Mouse (Mus musculus) B cell, adult 62 days (primary cell): ENCODE results near the gene 4930470P17Rik. TPM values are rescaled to one million over a fixed set of nuclear protein-coding genes. Genes with fewer than 3 reads are reported as not detected.

Experiments
- total RNA-seq: library from RNA; stranded (reverse); gene quantifications from 4 replicates; pipeline ENCODE4 v1.2.4, GENCODE M21; 2023

Gene 4930470P17Rik
- not detected in 4 replicates for total RNA-seq

DNA sequence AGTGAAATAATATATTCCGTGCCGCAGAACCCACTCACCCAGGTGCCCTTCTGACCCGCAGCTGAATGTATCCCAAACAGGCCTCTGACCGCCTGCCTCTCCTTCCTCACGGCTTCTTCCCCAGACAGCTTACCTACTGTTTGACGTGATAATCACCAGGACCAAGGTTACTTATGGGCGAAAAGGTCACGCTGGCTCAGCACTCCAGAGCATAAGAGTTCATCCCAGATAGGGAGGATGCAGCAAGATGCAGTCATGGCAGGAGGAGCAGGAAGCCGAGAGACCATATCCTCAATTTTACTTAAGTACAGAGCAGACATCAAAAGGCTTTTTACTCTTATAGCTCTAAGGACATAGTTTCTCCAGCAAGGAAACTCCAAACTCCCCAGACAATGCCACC, at the start of gene 4930470P17Rik:
TSS of gene 4930470P17Rik (minus strand) at position 101 of the 400 bp plus-strand sequence.

Other genes starting within 250 kb of the 4930470P17Rik start
- 0.24 to 0.66 TPM in 2 of 4 replicates, not detected in the others for gene Bcas1, start 174.2 kb downstream of the 4930470P17Rik start, total RNA-seq
- 17.6 to 20.7 TPM (median 19.3 TPM) in 4 replicates for gene Pfdn4, start 105.6 kb downstream of the 4930470P17Rik start, total RNA-seq
- gene Cyp24a1, start 104.9 kb downstream of the 4930470P17Rik start, total RNA-seq = not detected in 4 replicates
- gene Dok5, start 129.8 kb upstream of the 4930470P17Rik start, total RNA-seq = not detected in 4 replicates